Mouse (Mus musculus) CH12F3 (cell line): ENCODE results near the gene Ulbp1.
"Not testable (repeated sequence)": the region's sequence is repeated elsewhere in the genome, so short reads cannot be mapped to it uniquely, and the experiment has no call there.

ENCODE experiments used
- in situ Hi-C: fragments of 300-500 bp; cut with MboI; formaldehyde crosslinking; loops from 2 replicates; pipeline ENCODE4 v1.14.3; 2020; ENCODE audit warnings: low sequenced_read_pairs

The Ulbp1 gene

GRCm38 (mm10) chr10:7473197-7473889 is at the start of gene Ulbp1:
TSS of gene Ulbp1 (minus strand) at chr10:7473638.
- in situ Hi-C loops: no loop called here

GRCm38 (mm10) chr10:7498180-7498579 is 24.7 kb upstream of the Ulbp1 start:
- in situ Hi-C loops: not testable (repeated sequence)

- in situ Hi-C loops: not testable (repeated sequence)
These were observed 18.9 kb upstream of the Ulbp1 start for GRCm38 (mm10) chr10:7492384-7492783.

GRCm38 (mm10) chr10:7483650-7484049 is 10.2 kb upstream of the Ulbp1 start:
- in situ Hi-C loops: no loop called here

- in situ Hi-C loops: not testable (repeated sequence)
These were observed 787 bp upstream of the Ulbp1 start for GRCm38 (mm10) chr10:7474225-7474624.

GRCm38 (mm10) chr10:7471664-7472063 is 1.8 kb downstream of the Ulbp1 start:
- in situ Hi-C loops: no loop called here

- in situ Hi-C loops: no loop called here
These were observed 3.0 kb downstream of the Ulbp1 start for GRCm38 (mm10) chr10:7470457-7470856.

- in situ Hi-C loops: not testable (repeated sequence)
These were observed 3.6 kb downstream of the Ulbp1 start for GRCm38 (mm10) chr10:7469716-7470414.

GRCm38 (mm10) chr10:7462006-7462405 is 11.4 kb downstream of the Ulbp1 start:
- in situ Hi-C loops: no loop called here

- in situ Hi-C loops: no loop called here
These were observed 34.5 kb downstream of the Ulbp1 start for GRCm38 (mm10) chr10:7438928-7439327.

GRCm38 (mm10) chr10:7393143-7394035 is 80.0 kb downstream of the Ulbp1 start:
- in situ Hi-C loops: no loop called here

GRCm38 (mm10) chr10:7391935-7392930 is 81.2 kb downstream of the Ulbp1 start:
- in situ Hi-C loops: no loop called here

- in situ Hi-C loops: no loop called here
These were observed 81.9 kb downstream of the Ulbp1 start for GRCm38 (mm10) chr10:7391561-7391934.

- in situ Hi-C loops: no loop called here
These were observed 82.3 kb downstream of the Ulbp1 start for GRCm38 (mm10) chr10:7391108-7391507.
